Mouse (Mus musculus) kidney, adult 8-10 months (tissue): ENCODE data around the gene Bpifc.
"Not testable (repeated sequence)": the region's sequence is repeated elsewhere in the genome, so short reads cannot be mapped to it uniquely, and the experiment has no call there.

Source experiments
- DNase-seq, 2 experiments: peaks; one replicate each; pipeline ENCODE4 v3.0.0; 2022

The Bpifc gene

GRCm38 (mm10) chr10:86011781-86012180, at the start of gene Bpifc:
Gene Bpifc (minus strand): TSS chr10:86011895.
- no peak for DNase-seq

DNA sequence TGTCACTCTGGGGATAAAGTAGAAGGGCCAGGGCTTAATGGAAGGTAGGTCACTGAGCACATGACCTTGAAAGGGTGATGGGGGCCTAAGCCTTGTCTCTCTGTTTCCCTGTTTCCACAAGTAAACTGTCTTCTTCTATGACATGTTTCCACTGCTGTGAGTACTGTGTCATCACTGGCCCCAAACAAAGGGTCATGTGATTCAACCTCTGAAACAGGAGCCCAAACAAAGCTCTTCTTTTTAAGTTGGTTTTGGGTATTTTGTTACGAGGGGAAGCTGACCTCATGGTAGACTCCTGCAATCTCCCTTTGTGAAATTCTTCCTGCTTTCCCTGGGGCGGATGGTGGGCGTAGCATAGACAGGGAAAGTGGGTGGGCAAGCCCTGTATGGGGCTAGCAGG, 48.6 kb upstream of the Bpifc start:
- no peak for DNase-seq

DNA sequence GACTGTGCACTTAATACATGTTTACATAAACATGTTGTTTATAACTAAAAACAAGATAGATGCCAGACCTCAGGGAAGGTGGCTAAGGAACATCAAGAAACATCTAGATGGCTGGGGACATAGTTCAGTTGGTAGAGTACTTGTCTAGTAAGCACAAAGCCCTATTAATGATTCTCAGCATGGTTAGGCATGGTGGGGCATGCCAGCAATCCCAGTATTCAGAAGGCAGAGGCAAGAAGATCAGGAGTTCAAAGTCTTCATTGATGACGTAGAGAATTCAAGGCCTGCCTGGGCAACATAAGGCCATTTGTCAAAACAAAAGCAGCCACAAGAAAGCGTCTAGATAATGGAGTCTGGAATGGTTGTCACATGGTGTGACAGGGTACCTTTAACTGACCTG, 46.0 kb upstream of the Bpifc start:
- DNase-seq = peak; percentile 82 to 92

DNA sequence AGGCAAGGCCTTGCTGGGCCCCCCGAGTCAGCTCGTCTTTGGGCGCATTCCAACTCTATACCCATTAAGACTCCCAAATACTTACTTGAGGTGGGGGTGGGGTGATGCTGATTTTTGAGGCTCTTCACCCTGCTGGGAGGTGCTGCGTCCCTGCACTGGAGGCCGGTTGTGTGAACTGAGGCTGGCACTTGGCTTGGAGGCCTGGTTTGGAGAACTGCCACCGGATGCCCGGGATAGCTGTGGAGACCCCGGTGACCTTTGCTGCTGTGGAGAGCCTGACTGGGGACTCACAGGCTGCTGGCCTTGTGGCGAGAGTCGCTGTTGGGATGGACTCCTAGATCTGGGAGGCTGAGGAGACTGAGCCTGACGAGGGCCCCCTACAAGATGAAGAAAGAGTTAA, 45.6 kb upstream of the Bpifc start:
- peak; percentile 76 to 84 for DNase-seq

DNA sequence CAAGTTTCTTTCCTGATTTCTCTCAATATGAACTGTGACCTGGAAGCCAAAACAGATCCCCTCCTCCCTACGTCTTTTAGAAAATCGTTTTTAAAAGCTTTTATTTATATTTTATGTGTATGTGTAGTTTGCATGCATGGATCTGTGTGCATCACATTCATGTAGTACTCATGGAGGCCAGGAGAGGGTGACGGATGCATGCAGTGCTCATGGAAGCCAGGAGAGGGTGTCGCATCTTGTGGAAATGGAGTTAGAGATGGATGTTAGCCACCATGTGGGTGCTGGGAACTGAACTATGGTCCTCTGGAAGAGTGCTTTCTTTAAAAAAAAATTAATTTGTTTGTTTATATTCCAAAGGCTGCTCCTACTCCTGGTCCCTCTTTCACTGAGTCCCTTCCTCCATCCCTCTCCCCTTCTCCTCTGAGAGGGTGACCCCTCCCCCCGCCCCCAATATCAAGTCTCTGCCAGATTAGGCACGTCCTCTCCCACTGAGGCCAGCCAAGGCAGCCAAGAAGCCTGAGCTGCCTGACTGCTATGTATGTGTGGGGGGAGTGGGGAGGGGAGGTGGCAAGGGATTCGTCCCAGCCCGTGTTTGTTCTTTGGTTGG, 44.7 kb upstream of the Bpifc start:
- DNase-seq = no peak

DNA sequence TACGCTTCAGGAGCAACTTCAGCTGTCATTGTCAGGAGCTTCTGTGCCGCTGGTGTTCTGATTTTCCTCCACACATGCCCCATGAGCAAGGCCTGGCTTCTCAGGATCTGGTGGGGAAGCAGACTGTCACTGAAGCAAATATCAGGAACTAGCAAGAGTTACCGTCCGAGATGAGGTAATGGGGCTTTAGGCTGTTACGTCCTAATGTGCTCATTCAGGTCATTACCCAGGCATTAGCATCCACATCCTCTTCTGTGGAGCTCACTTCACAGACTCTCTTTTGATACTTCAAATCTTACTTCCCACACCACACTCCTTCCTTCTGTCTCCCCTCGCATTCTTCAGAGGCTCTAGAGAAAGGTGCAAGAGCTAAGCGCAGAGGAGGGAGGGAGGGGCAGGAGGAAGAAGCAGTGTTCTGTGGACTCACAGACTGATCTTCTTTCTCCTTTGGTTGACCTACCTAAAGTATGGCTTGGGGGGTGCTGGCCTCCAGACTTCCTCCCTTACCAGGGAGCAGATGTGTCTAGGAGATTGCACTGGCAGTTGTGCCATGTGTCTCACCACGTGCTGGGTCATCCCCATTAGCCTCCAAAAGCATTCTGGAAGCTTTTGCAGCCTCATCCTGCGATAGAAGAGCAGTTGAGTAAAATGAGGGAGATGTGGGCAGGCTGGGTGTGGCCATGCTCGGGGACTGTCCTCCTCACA, 41.3 kb upstream of the Bpifc start:
- DNase-seq = no peak

DNA sequence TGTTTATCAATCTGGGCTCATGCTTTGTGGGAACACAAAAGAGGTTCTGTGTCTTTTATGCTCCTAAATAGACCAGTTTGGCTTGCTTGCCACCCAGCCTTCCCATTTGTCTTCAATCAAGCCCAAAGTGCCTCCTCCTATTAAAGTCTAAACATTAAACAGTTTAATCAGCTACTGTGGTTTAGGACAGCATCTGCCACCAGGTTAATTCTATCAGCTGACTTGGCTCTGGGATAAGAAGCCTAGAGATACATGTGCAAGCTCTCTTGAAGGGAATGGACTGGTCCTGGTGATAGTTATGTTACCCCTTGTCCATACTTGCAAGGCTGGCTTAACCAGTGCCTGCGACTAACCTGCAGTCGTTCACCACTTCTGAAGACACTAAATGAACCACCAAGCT, 38.8 kb upstream of the Bpifc start:
- DNase-seq = no peak

GRCm38 (mm10) chr10:86047786-86048185, 36.1 kb upstream of the Bpifc start:
- DNase-seq = no peak

DNA sequence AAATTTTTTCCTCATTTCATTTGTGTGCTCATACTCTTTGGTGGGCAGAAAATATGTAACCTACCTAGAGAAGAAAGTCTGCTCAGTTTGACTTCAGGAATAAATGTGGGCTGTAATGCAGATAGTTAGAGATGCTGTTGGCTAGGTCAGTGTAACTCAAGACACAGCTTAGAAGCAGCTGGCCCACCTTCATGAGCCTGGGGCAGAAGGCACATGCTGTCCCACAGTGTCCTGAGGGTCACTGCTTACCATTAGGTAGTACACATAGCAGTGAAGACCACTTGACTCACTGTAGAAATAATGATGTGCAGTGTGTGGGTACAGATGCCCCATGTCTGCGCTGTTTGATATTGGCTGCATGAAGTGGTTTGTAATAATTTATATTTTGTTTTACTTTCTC, 34.7 kb upstream of the Bpifc start:
- no peak for DNase-seq

DNA sequence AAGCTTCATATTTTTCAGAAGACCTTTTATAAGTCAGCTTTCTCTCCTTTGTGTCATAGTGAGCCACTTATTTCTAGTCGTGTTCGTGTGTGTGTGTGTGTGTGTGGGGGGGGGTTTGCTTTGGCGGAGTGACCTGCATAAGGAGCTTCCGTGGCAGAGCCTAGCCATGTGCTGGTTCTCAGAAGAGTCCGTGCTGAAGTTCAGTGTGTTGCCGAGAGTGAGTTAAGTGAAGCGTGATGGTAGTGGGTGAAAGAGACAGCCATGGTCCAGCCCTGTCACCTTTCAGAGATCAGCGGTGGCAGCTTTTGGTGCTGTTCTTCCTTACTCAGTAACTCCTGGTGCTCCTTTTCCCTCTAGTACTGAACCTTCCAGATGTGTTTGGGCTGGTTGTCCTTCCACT, 32.4 kb upstream of the Bpifc start:
- peak in 1 of 2 experiments; percentile 39 for DNase-seq

DNA sequence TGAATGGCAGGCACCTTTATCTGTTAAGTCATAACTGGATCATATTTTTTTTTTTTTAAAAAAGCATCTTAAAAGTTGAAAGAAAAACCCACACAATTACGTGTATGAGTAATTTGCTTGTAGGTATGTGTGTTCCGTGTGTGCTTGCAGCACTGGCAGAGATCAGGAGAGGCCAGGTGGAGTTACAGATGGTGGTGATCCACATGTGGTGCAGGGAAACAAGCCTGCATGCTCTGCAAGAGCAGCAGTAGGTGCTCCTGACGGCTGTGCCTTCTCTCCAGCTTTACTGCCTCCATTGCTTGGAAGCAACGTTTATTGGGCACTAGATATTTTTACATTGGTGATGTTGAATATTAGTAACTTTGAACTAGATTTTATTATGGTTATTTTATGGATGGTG, 32.0 kb upstream of the Bpifc start:
- DNase-seq = no peak

DNA sequence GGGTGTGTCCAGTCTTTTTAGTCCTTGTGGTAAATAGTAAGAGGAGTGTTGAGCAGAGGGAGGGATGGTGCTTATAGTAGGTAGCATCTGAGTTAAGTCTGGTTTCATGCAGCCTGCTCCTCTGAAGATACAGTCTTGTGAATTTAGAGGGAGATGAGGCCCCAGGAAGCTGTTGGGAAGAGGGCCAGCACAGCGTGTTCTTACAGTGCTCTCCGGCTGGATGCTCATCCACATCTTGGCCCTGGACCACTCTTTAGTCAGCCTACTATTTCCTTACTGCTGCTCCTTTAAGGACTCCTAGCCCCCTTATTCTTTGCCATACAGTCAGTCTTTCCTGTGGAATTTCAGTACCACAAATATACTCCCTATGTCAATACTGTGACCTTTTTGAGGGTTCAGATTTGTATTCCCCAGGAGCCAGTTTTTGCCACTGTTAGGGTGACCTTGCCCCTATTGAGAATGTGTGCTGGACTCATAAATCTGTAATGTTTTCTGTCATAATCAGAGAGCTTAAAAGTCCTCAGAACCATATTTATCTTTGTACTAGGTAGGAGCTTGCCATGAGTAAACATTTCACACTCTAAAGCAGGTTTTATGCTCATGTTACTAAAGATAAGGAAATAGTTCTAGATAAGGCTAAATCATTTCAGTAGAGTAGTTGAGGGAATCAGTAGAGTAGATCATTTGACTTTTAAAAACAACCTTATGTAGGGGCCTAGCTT, 22.5 kb upstream of the Bpifc start:
- DNase-seq = no peak

- no peak for DNase-seq
These were observed 20.8 kb upstream of the Bpifc start for GRCm38 (mm10) chr10:86032517-86032916.

- no peak for DNase-seq
These were observed 19.0 kb upstream of the Bpifc start for GRCm38 (mm10) chr10:86030743-86031142.

- DNase-seq = not testable (repeated sequence)
These were observed 15.1 kb upstream of the Bpifc start for GRCm38 (mm10) chr10:86026807-86027206.

DNA sequence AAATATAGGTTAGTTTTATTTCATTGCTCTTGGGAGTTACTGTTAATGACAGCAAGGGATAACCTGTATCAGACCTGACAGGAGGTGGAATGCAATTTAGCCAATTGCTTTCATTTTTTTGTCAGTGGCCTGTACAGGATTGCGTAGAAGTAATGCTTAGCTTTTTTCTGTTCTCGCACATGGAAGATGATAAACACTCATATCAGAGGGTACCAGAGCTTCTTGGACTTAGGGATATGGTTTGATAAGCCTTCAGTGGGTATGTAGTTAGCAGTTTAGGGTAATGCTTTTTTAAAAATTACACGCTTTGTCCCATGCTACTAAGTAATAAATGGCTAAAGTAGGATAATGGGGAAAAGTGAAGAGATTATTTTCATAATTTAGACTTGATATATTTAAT, 14.7 kb upstream of the Bpifc start:
- DNase-seq = no peak

GRCm38 (mm10) chr10:86025906-86026305, 14.2 kb upstream of the Bpifc start:
- no peak for DNase-seq

- no peak for DNase-seq
These were observed 11.5 kb upstream of the Bpifc start for GRCm38 (mm10) chr10:86023149-86023548.

- DNase-seq = no peak
These were observed 10.8 kb upstream of the Bpifc start for GRCm38 (mm10) chr10:86022474-86022816.

DNA sequence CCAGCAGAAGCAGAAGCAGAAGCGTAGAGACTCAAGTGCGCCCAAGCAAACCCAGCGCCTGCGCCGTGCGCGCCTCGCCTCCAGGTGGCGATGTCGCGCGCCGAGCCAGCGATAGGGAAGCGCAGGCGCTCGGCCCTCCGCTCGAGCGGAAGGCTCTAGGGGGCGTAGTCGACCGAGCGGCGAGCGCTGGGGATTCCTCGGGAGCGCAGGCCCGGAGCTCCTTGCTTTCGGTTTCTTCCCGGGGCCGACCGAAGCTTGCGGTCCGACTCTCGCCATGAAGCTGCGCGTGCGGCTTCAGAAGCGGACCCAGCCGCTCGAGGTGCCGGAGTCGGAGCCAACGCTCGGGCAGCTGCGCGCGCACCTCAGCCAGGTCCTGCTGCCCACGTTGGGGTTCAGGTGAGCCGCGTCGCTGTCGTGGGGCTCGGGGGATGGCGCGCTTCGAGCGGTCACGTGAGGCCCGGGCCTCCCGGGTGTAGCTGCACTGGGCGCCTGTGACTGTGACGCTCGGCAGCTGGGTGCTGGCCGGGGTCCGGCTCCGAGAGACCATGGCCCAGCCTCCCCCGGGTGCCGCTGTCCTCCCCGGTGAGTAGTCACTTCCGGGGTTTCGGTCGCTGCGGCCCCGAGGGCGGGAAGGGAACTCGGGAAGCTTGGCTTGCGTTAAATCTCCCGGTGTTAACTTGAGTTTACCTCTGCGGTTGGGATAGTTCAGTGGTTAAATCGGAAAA, 10.2 kb upstream of the Bpifc start, which contains the start of gene Fbxo7:
TSS of gene Fbxo7 (plus strand) at position 224 of the 725 bp plus-strand sequence.
- peak; percentile 84 to 88 for DNase-seq

- no peak for DNase-seq
These were observed 9.7 kb upstream of the Bpifc start for GRCm38 (mm10) chr10:86021408-86021748.

- no peak for DNase-seq
These were observed 7.1 kb upstream of the Bpifc start for GRCm38 (mm10) chr10:86018813-86019212.

DNA sequence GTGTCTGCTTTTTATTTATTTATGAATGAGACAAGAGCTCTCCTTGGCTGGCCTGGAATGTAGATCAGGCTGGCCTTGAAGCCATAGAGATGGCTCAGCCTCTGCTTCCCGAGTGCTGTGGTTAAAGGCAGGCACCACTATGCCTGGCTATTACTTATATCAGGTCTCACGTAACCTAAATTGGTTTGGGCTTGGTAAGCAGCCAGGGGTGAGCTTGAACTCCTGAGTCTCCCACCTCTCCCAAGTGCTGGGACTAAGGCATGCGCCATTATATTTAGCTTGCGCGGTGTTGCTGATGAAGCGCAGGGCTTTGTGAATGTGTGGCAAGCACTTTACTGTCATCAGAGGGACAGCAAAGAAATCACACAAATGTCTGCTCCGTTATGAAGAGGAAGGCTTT, 6.1 kb upstream of the Bpifc start:
- no peak for DNase-seq

- DNase-seq = no peak
These were observed 523 bp downstream of the Bpifc start for GRCm38 (mm10) chr10:86011172-86011571.
